Mouse (Mus musculus) adrenal gland (tissue): Measurements from ENCODE around the gene Hhip.

Experiments used
- intact Hi-C: fragments of 180-260 bp; cut with DNase I; formaldehyde crosslinking; loops from one replicate; pipeline ENCODE4 v1.15.1; 2025
- long read RNA-seq, 2 experiments: library from polyadenylated mRNA; unstranded; transcript quantifications; one replicate each; pipeline ENCODE4 v2.0.0; 2020; ENCODE audit warnings: borderline replicate concordance in 1 of 2; ENCODE audit not compliant: insufficient replicate concordance in 1 of 2

Hhip gene
- long read RNA-seq, experiment 1, full-length matches to known transcripts, result 1 of 3 reads
- long read RNA-seq, experiment 1, partial matches to known transcripts, result 0 of 3 reads
- long read RNA-seq, experiment 1, other reads (novel, unspliced or antisense), result 2 of 3 reads
- long read RNA-seq, experiment 2, full-length matches to known transcripts, result 1 of 9 reads
- long read RNA-seq, experiment 2, partial matches to known transcripts, result 3 of 9 reads
- long read RNA-seq, experiment 2, other reads (novel, unspliced or antisense), result 5 of 9 reads

DNA sequence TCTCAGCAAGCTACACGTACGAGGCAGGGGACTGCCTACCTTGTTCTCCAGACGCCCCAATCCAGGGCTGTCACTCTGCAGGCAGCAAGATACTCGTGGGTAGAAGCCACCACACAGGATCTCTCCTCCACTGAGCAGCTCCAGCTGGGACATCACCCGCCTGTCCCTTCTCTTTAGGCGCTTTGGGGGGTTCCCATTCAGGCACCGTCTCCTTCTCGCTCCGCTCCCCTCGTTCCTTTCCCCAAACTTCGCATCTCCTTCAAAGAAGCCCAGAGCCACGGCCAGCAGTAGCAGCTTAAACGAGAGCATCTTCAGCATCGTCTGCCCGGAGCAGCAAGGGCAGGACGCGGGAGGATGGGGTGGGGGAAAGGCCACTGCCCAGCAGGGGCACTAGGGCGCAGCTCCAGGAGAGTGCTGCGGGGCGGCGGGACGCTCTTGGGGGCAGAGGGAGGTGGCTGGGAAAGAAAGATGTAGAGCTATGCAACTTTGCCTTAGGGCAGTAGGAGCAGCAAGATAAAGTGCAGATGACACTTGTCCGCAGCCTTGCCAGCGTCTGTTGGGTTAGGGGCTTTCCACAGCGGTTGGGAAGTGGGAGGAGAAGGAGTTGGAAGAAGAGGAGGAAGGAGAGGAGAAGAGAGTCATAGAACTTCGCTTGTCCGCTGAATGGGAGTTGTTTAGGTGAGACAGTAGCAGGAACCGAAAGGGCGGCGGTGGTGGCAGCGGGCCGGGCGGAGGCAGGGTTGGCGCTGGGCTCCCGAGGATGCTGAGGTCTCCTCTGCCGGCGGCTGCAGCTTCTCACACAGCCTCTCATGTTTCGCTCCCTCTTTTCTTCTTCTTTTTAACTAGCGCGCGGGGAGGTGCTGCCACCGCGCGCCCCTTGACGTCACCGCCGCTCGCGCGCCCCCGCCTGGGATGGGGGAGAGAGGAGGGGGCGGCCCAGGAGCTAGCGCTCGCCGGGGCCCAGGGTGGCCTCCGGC is at the start of gene Hhip:
TSS of gene Hhip (minus strand) at position 809 of the 977 bp plus-strand sequence.
- intact Hi-C loops, result no loop called here

DNA sequence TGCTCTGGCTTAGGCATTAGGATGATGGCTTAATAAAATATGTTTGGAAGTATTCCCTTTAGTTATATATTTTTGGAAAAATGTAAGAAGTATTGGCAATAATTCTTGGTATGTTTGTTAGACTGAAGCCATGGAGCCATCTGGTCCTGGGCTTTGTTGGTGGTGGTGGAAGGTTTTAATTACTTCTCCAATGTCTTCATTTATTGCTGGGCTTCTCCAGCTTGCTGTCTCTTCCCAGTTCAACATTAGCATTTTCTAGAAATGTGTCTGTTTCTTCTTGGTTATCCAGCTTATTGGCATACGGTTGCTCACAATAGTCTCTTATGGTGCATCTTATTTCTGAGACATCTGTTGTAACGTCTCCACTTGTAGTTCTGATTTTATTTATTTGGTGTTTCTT is 29.2 kb upstream of the Hhip start:
- intact Hi-C loops, result no loop called here

DNA sequence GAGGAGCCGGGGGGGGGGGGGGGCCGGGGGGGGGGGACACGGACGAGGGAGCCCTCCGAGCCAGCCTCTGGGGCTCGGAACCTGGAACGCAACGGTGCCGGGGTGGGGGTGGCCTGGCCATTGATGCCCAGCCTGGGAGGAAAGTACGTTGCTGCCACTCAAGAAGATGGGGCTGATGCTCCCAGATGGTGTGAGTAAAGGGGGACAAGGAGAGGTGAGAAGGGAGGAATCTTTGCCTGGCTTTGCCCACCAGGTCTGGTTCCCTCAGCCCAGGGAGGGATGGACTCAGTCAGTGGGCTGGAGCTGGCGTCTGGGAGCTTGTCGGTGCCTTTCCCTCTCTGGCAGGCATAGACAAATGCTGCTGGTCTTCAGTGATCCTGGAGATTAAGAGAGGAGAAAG is 387 bp upstream of the Hhip start:
- intact Hi-C loops, result no loop called here

DNA sequence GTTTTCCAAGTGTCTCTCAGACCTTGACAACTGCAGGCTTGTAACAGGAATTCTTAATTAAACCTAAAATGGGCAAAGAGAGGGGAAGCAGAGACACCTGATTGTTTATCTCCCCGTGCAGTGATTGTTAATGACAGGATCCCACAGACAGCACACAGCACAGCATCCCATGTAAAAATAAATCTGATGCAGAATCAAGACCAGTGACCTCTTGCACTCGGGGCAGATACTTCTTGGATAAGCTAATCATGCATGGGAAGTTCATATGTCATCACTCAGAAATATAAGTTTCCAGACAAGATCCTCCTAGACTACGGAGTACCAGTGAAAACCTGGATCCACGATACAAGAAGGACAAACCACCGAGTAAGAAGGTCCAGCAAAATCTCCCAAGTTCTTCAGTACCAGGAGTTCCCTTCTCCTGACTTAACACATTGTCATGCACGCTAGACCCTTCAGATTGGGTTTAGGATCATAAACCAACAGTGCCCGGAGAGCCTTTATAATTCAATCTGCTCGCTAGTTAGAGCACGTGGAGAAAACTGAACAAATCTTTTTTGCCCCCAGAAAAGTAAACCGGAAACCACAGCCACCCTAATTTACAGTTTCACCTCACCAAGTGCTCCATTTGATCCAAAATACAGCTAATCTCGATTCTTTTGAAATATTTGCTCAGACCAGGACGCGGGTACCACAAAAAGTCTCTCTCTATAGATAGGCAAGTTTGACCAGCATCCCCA is 1.3 kb downstream of the Hhip start:
- intact Hi-C loops, result no loop called here

DNA sequence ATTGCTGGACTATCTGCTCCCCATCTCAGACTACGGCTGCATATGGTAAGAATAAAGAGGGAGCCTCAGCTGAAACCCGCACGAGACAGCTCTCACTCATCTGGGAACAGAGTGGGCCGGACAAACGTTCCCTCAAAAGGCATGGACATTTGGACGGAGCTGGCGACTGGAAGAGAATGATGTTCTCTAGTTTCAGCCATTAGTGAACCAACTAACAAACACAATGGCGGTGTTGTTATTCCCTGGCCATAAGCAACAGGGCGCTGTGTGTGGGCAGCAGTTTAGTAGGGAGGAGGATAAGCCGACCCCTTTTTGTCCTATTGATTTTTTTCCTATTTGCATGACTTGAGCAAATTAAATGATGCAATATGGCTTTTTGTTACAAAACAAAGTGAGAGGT is 2.0 kb downstream of the Hhip start:
- intact Hi-C loops, result no loop called here

DNA sequence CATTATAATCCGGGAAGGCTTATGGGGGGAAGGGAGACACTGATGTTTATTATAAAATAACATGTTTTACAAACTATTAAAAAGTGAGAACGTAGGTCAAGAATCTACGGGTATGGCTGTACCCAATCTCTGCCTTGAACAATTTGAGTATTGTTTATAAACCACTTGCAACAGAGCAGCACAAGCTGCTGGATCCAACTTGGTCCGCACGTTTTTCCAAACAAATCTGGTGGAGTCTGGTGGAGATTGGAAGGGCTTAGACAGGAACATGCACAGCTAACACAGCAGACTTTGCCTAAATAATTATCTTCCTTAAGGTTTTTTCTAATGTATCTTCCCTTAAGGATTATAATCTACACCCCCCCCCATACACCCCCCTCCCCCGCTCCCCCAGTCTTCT is 2.7 kb downstream of the Hhip start:
- intact Hi-C loops, result no loop called here

DNA sequence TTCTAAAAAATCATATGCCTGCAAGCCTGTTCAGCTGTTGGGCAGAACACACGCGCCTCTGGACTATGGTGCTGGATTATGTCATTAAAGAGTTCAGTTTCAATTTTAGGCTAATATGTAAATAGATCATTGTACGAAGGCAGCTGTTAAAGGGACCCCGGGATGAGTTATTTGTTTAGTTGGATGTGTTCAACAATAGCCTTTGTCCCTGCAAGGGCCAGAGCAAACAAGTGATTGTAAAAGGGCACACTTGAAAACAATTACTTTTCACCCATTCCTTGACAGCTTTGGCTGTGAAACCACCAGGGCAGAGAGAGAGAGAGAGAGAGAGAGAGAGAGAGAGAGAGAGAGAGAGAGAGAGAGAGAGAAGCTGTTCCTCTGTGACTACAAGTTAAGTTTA is 3.6 kb downstream of the Hhip start:
- intact Hi-C loops, result no loop called here

DNA sequence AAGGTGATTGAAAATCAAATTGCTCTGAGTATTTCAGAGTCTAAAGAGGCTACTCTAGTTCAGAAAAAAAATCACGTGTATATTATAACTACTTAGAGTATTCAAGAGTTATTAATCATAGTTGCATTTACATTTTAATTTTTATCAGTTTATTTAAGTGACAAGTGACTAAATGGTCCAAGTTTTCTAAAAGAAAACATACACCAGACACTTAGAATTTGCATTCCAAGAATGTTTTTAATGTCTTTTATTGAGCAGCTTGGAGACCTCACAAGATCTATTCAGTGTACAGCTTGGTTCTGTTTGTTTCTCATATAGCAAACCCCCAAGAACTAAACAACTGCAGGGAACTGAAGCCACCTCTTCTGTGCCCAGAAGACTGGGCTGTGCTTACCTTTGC is 5.0 kb downstream of the Hhip start:
- intact Hi-C loops, result no loop called here

DNA sequence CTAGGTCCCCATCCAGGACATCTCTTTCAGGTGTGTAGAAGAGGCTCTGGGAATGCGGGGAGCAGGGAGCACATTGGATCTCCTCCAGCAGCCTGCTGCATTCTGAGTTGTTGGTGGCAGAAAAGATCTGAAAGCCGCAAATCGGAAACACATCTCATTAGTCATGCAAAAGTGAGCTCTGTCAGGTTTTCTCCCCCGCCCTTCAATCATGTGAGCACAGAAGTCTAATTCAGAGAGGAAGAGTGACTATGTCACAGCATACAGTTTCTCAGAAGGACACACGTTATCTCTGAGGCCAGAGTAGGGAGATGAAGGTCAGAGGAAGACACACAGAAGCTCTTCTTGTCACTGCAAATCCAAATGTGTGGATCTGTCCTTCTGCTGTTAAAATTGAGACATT is 6.3 kb downstream of the Hhip start:
- intact Hi-C loops, result no loop called here

DNA sequence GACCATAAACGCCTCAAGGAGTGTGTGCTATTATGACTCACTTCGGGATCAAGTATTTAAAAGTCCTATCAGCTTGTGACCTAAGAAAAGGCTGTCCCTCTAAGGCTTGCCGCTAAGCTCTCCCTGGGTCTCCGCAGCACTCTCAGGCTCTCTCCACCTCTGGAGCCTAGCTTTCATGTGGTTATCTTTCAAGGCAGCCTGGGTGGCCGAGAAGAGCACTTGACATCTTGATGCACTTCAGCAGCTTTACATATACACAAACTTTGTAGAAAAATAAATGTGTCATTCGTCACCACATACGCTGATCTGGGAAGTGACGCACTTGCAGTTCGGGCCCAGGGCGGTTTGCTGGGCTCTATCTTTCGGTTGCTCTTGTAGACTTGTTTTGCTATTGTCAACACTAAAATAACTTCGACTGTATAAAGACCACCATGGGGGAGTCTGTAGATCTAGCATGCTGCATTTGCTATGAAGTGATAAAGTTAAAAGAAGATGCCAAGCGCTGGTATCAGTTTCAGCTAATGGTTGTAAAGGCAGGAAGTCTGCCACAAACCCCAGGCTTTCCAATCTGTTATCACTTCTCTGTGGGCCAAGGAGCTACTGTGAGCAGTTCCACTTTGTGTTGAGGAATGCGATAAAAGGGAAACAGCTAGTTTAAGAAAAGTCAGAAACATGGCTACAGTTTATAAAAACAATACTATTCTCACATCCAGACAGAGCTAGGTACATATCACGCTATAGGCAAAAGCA is 8.4 kb downstream of the Hhip start:
- intact Hi-C loops, result no loop called here

DNA sequence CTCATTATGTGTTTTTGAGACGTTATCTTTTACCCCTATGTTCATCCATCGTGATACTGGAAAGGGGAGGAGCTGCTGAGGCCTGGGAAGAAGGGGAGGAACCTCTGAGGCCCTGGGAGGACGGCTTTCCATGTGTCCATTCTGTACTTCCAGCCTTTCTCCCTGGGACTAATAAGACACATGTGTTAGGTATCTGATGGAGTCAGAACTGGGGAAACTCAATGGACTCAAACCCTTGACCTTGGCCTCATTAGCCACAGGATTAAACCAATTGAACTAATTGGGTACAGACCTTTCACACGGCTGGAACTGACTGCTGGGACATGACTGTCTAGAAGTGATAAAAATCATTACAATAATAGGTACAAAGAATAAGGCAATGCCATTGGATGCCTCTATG is 9.6 kb downstream of the Hhip start:
- intact Hi-C loops, result no loop called here

DNA sequence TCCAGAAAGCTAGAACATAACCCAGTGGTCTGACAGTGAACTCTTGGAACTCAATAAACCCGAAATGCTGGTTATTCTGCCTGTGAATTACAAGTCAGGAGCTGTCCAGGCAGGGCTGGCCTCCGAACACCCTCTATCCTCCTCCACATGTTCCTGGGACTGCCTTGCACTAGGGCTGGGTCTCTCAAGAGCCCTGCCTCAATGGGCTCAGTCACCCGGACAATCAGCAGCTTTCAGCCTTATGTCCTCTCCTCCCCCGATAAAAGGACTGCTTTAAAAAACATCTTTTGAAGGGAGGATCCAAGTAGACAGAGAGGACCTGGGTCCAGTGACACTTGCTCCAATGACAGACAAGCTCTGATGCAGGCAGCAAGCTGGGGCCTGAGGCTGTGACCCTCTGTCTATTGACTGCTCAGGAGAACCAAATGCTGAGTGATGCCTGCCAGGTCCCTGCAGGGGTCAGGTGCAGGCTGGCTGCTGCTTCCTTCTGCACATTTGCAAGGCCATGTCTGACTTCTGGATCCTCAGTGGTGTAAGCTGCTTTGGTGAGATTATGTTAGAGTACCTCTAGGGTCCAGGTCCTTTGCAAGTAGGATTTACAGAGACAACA is 20.1 kb downstream of the Hhip start:
- intact Hi-C loops, result no loop called here

DNA sequence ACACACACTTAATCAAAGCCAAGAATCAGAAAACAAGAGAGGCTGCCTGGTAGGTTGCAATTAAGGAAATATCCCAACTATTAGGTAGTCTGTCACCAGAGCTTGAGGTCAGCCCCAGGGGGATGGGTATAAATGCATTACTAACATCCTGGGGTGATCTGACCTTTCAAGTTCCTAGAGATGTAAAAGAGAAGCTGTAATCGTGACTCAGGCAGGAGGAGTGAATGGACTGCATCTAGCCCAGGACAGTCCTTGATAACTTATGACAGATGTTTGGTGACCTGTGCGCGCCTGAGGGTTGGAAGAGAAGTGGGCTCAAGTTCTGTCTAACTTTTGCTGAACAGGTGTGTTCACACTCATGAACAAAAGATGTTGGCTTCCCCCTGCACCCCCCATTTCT is 25.2 kb downstream of the Hhip start:
- intact Hi-C loops, result no loop called here

DNA sequence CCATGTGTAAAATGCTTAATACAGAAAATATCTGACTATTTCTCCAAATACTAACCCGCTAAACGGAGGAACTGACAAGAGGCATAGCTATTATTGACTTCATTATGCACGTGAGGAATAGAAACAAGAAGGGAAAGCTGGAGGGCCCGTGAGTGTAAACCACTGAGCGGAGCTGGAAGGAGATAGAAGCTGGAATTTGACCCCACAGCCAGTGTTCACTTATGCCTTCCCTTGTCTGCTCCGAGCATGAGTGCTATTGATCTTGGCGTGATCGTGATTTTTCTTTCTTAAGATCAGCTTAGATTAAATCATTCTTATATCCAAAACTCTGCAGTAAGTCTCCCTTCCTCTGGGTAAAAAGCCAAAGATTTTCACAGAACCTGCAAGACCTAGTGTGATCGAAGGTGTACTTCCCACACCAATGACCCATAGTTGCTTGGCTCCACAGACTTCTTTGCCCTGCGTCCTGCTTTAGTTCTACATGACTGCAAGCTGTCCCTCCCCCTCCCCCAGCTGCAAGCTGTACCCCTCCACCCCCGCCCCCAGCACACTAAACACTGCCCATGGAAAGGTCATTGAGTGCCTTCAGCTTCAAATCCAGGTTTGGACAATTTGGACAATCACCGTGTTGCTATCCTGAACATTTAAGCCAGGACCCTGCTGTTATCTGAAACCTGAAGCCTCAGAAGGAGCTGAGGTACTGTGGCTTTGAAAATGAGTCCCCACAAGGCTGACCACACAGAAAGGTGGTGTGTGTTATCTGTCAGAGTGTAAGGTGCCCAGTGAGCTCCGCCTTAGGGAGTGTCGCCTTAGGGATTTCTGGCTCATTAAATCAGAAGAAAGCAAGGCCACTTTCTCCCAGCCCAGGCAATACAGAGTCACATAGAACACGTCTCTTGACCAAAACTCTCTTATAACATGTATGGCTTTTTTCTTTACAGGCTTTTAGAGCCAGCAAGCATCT is 26.2 kb downstream of the Hhip start:
- intact Hi-C loops, result no loop called here

DNA sequence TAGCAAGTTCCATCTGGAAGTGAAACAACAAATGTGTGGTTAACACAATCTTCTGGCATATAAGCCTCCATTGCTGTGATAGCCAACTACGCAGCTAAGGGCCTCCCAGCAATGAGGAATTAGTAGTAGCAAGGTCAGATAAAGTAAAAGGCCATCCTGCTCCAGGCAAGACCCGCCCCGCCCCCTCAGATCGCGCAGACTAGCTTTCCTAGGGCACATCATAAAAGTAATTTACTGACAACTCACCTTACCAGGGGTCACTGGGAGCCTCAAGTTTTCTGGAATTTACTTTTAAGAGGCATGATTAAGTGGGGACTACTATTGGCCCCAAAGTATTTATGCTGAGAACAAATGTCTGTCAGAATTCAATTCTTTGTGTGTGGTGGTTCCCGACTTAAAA is 28.2 kb downstream of the Hhip start:
- intact Hi-C loops, result no loop called here

DNA sequence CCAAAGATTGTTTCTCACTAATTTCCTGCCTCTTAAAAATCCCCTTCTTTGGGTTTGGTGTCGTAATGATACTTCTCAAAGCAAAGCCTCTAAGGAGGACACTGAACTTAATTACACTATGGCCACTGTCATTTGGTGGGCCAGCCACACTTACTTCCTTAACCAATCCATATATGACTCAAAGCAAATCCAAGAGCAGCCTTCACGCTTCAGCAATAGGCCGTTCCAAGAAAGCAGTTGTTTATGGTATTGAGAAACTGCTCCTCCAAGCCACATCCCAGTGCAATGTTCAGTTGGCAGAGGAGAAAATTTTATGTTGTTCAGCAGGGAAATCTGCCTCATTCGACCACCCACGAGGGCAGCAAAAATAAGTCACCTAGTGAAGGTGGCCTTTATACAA is 37.3 kb downstream of the Hhip start:
- intact Hi-C loops, result no loop called here

DNA sequence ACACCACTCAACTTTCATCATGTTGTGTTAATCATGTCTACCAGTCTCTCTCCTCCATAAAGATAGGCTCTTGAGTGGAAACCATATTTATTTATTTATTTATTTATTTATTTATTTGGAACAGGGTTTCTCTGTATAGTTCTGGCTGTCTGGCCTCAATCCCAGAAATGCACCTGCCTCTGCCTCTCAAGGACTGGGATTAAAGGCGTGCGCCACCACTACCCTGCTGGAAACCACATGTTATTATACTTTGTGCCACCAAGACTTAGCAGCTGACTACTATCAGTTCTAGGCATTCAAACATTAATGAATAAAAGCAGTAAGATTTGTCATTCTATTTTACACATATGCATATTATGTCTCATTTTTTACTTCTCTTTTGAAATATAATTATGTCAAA is 42.0 kb downstream of the Hhip start:
- intact Hi-C loops, result no loop called here

DNA sequence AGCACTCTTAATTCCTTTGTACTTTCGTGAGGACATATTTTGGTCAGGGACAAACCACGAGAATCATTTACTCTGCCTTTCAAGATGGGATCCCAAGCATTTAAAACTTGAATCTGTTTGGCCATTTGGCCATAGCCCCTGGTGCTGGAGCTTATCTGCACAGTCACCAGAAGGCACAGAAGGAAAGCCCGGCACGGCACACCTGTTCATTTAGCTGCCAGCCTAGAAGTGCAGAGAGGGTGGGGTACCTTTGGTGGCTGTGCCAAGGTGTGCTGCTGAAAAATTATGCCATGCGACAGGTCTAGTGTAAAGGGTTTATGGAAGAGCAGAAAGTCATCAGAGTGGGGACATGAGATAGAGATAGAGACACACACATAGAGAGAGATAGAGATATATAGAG is 53.4 kb downstream of the Hhip start:
- intact Hi-C loops, result no loop called here

DNA sequence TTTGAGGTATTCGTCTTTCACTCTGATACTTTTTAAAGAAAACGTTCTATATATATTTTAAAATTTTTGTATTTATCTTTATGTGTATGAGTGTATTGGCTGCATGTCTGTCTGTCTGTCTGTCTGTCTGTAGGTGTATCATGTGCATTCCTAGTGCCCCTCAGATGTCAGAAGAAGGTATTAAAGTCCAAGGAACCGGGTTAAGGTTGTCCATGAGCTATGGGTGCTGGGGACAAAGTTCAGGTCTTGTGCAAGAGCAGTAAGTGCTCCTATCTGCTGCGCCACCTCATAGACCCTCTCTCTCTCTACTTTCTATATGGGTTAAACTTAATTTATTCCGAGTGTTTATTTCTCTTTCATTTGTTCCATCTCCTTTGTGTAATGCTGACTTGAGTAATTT is 55.5 kb downstream of the Hhip start:
- intact Hi-C loops, result no loop called here

DNA sequence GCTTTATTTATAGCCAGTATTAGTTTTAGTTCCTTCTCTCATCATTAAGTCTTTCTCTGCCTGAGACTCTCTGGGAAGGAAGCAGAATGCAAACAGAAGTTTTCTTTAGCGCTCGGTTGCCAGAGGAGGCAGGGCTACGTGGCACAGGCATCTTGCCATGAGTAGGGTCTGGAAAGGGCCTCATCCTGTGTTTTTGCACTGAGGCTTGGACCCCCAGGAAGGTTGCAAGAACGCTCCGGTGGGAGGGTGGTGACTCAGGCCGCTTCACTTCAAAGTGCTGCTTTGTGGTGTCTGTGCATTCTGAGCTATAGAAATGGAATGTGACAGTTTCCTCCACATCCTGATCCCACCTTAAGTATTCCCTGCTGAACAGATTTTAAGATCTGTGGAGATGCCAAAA is 62.7 kb downstream of the Hhip start:
- intact Hi-C loops, result no loop called here
